Mouse (Mus musculus): Measurements from ENCODE around the gene Zfp53. TPM values are rescaled to one million over a fixed set of nuclear protein-coding genes. Genes with fewer than 3 reads are reported as not detected.

Gene Zfp53
- polyA plus RNA-seq, 1 experiment: 3.7 TPM

DNA sequence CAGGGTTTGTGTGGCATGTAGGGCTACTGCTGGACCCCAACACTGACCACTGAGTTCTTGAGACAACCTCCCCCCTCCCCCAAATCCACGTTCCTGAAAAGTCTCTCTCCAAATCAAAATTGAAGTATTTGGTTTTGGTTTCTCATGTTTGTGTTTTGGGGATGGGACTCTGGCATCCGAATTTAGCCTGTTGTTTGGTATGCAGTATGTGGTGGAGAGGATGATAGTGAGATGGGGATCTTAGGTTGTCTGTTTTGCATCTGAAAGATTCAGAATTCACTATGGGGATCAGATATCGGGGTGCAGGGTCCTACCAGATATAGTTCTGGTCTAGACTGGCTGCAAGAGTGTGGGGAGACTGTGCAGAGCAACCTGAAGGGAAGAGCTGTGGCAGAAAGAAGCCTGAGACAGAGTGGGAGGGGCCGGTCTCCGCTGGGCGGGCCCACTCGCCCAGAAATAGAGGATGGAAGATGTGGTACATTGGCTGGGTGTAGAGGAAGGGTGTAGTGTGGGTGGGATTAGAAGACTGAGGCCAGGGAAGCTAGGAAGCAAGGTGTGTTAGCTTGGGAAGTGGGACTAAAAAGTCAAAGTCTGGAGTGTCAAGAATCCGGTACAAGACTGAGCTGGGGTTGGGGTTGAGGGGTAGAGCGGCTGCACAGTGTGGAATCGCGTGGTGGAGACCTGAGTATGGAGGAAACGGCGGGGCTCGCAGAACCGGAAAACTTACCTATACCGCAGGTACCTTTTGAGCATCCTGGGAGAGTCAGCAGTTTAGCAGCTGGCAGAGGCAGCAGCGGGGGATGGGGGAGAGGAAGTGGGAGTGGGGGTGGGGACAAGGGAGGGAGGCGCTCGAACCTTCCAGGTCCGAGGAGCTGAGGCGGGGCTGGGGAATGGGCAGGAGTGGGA lies 46.6 kb downstream of the Zfp53 start, which contains the start of gene Zfp52:
Gene Zfp52, plus strand, starts transcription at position 444 of the 906 bp plus-strand sequence.
- peak; percentile 68 for DNase-seq
- no peak for TF ChIP-seq POLR2A (IDR thresholded peaks at IDR 0.05; ENCODE audit: control insufficient read depth, extremely low read depth, insufficient read depth, low read length, poor library complexity)
- Histone ChIP-seq H3K27ac (ENCODE audit: control insufficient read depth, insufficient read depth, low read length) (peak within 1 kb of the TSS; percentile 67), H3K27me3 (ENCODE audit: control insufficient read depth, insufficient read depth, low read length) (no peaks in the 10 kb centered on the region), H3K4me3 (ENCODE audit: control insufficient read depth, insufficient read depth, low read length) (peak within 1 kb of the TSS; percentile 48), H3K36me3 (ENCODE audit: control insufficient read depth, insufficient read depth, low read length) (no peaks in the 10 kb centered on the region), H3K4me1 (replicated peaks; ENCODE audit: control insufficient read depth, insufficient read depth, low read length) (peaks cover 18% of the 10 kb centered on the region)
- WGBS: under 1% methylated on average over 21 of the region's 21 CpGs

DNA sequence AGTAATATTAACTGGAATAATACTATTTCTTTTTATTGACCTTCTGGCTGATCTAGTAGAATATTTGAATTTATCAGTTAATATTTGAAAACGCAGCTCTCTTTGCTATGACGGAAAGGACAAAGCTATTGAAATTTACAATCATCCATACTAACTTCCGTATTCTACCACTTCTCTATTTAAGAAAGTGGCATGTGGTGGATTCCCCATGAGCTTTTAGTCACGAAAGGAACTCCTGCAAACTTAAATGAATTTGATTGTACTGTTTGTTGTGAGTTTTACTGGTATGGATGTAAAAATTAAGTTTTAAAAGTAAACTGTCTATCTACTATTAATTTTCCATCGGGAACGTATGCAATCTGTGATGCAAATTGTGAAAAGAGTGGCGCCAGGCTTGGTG lies 47.3 kb downstream of the Zfp53 start:
- WGBS: 34% methylated on average over 7 of the region's 7 CpGs
- DNase-seq: no peak
- Histone ChIP-seq H3K27me3 (ENCODE audit: control insufficient read depth, insufficient read depth, low read length) (no peaks in the 10 kb centered on the region), H3K27ac (ENCODE audit: control insufficient read depth, insufficient read depth, low read length) (no peak overlapping the region; the same call in 1 of the 2 replicates), H3K4me3 (ENCODE audit: control insufficient read depth, insufficient read depth, low read length) (peak overlapping the region; percentile 48; the same call in 1 of the 2 replicates), H3K4me1 (replicated peaks; ENCODE audit: control insufficient read depth, insufficient read depth, low read length) (peaks cover 18% of the 10 kb centered on the region), H3K36me3 (ENCODE audit: control insufficient read depth, insufficient read depth, low read length) (no peaks in the 10 kb centered on the region)
- no peak for TF ChIP-seq CTCF (IDR thresholded peaks at IDR 0.05; ENCODE audit: borderline replicate concordance, control insufficient read depth, extremely low read depth, insufficient read depth, low read length, poor library complexity)

DNA sequence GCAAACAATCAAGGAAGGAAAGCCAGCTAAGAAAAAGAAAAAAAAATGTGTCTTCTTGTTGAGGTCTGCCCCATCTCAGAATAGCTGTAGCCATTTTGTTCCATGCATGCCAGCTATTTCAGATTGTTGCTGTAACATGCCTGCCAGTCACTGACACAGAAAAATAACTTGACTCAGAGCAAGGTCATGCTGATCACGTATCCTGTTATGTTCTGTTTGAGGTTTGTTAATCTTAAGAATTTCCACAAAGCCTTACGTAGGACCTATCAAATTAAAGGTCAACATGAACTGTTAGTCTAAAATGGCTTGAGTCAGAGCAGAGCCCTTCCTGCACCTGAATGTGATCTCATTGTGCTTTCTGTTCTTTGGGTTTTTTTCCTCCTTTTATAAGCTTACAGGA lies 47.9 kb downstream of the Zfp53 start:
- H3K36me3 ChIP-seq (ENCODE audit: control insufficient read depth, insufficient read depth, low read length): no peaks in the 10 kb centered on the region
- WGBS: 75% methylated on average over 2 of the region's 2 CpGs
- no peaks in the 10 kb centered on the region for H3K27me3 ChIP-seq (ENCODE audit: control insufficient read depth, insufficient read depth, low read length)
- TF ChIP-seq POLR2A (IDR thresholded peaks at IDR 0.05; ENCODE audit: control insufficient read depth, extremely low read depth, insufficient read depth, low read length, poor library complexity) (no peak), CTCF (IDR thresholded peaks at IDR 0.05; ENCODE audit: borderline replicate concordance, control insufficient read depth, extremely low read depth, insufficient read depth, low read length, poor library complexity) (no peak)
- H3K4me3 ChIP-seq (ENCODE audit: control insufficient read depth, insufficient read depth, low read length): no peak overlapping the region
- DNase-seq: no peak
- no peak overlapping the region for H3K27ac ChIP-seq (ENCODE audit: control insufficient read depth, insufficient read depth, low read length)
- H3K4me1 ChIP-seq (replicated peaks; ENCODE audit: control insufficient read depth, insufficient read depth, low read length): peaks cover 17% of the 10 kb centered on the region

DNA sequence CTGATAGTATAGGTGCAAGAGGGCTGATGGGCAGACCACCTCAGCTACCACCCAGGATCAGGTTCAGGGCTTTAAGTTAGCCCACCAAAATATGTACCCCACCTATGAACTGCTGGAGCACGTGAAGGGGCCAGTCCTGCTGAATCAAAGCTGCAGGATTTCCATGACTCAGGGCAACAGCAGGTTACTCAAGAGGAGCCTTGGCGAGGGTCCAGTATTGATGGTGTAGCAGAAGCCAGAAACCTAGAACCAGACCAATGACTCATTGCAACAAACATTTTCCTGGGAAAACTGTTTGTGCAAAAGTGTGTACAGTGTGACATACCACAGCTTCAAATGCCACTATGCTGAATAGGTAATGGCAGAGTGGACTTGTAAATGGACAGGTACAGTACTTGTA lies 69.0 kb downstream of the Zfp53 start:
- 95% methylated on average over 2 of the region's 2 CpGs for WGBS
- Histone ChIP-seq H3K27ac (ENCODE audit: control insufficient read depth, insufficient read depth, low read length) (no peak overlapping the region), H3K4me3 (ENCODE audit: control insufficient read depth, insufficient read depth, low read length) (no peak overlapping the region), H3K27me3 (ENCODE audit: control insufficient read depth, insufficient read depth, low read length) (no peaks in the 10 kb centered on the region), H3K4me1 (replicated peaks; ENCODE audit: control insufficient read depth, insufficient read depth, low read length) (no peaks in the 10 kb centered on the region), H3K36me3 (ENCODE audit: control insufficient read depth, insufficient read depth, low read length) (peaks cover 3% of the 10 kb centered on the region; the same call in 1 of the 2 replicates)
- no peak for DNase-seq
- TF ChIP-seq CTCF (IDR thresholded peaks at IDR 0.05; ENCODE audit: borderline replicate concordance, control insufficient read depth, extremely low read depth, insufficient read depth, low read length, poor library complexity) (no peak), POLR2A (IDR thresholded peaks at IDR 0.05; ENCODE audit: control insufficient read depth, extremely low read depth, insufficient read depth, low read length, poor library complexity) (no peak)

Other genes starting within 250 kb of the Zfp53 start
- not detected in 2 replicates for gene Vmn1r235, start 232.6 kb upstream of the Zfp53 start, polyA plus RNA-seq (2012; rRNA removed)
- not detected in 2 replicates for gene Vmn1r236, start 206.1 kb upstream of the Zfp53 start, polyA plus RNA-seq (2012; rRNA removed)
- not detected in 2 replicates for gene Vmn1r237, start 177.1 kb upstream of the Zfp53 start, polyA plus RNA-seq (2012; rRNA removed)
- gene Zfp677, start 105.2 kb upstream of the Zfp53 start, polyA plus RNA-seq (2012; rRNA removed): 0.43 and 0.57 TPM in 2 replicates
- 1.4 and 2.0 TPM in 2 replicates for gene Zfp54, start 65.8 kb upstream of the Zfp53 start, polyA plus RNA-seq (2012; rRNA removed)
- gene Zfp51, start 38.6 kb upstream of the Zfp53 start, polyA plus RNA-seq (2012; rRNA removed): 2.0 and 2.7 TPM in 2 replicates
- 0.47 and 0.73 TPM in 2 replicates for gene Zfp52, start 46.5 kb downstream of the Zfp53 start, polyA plus RNA-seq (2012; rRNA removed)
- gene Zfp948, start 78.0 kb downstream of the Zfp53 start, polyA plus RNA-seq (2012; rRNA removed): 0.14 and 0.44 TPM in 2 replicates
- gene Zfp983, start 161.6 kb downstream of the Zfp53 start, polyA plus RNA-seq (2012; rRNA removed): 1.0 and 1.6 TPM in 2 replicates
- gene Gm10226, start 202.9 kb downstream of the Zfp53 start, polyA plus RNA-seq (2012; rRNA removed): not detected in 2 replicates
- gene Zfp760, start 218.7 kb downstream of the Zfp53 start, polyA plus RNA-seq (2012; rRNA removed): 0.61 and 0.78 TPM in 2 replicates
- 1.2 and 1.4 TPM in 2 replicates for gene Zfp229, start 241.8 kb downstream of the Zfp53 start, polyA plus RNA-seq (2012; rRNA removed)

Data from thymus, adult 2 months (tissue).